In genomic region chr11:49187701-49188100, GRCm38 (mm10) we compare ENCODE assay signal across 40 mouse cellular contexts. TPM values are rescaled to one million over a fixed set of nuclear protein-coding genes. Genes with fewer than 3 reads are reported as not detected.
DNase-seq lines count a peak whose midpoint lies in the region; ATAC-seq and TF ChIP-seq lines count a peak whose summit lies in the region.
"Had no signal": no experiment of that assay in that cellular context is flagged by ENCODE, and none has a peak within 500 bp of the region (broad histone marks: within the 10 kb centered on the region; RNA-seq: fewer than 3 reads in every experiment).

No protein-coding gene starts in this region.

- WGBS in heart, embryonic 13.5 days: 62% methylated on average over 10 of the region's 10 CpGs
- WGBS in kidney, adult 2 months: 78% methylated on average over 10 of the region's 10 CpGs
- WGBS in liver, postnatal 0 days (ENCODE audit: insufficient replicate concordance): 75% methylated on average over 10 of the region's 10 CpGs
- WGBS in liver, embryonic 11.5 days: 69% methylated on average over 10 of the region's 10 CpGs

- no peaks in the 10 kb centered on the region for H3K4me1 ChIP-seq in heart, embryonic 13.5 days
- H3K4me1 ChIP-seq in kidney, adult 2 months (ENCODE audit: control insufficient read depth, insufficient read depth, low read length): no peaks in the 10 kb centered on the region
- no peaks in the 10 kb centered on the region for H3K4me1 ChIP-seq in liver, postnatal 0 days (ENCODE audit: insufficient read depth)
- no peaks in the 10 kb centered on the region for H3K4me1 ChIP-seq in liver, embryonic 11.5 days (replicated peaks; ENCODE audit: control insufficient read depth, insufficient read depth, low read length)
- H3K4me1 ChIP-seq: forebrain, embryonic 13.5 days; hindbrain, embryonic 13.5 days; midbrain, embryonic 12.5 days; neural tube, embryonic 12.5 days had no signal

- no peak overlapping the region for H3K4me2 ChIP-seq in heart, embryonic 13.5 days
- no peak overlapping the region for H3K4me2 ChIP-seq in liver, postnatal 0 days (ENCODE audit: low read depth, low read length)
- no peak overlapping the region for H3K4me2 ChIP-seq in liver, embryonic 11.5 days
- H3K4me2 ChIP-seq: forebrain, embryonic 13.5 days; hindbrain, embryonic 13.5 days; midbrain, embryonic 12.5 days; neural tube, embryonic 12.5 days had no signal

- H3K9me3 ChIP-seq in heart, embryonic 13.5 days: no peaks in the 10 kb centered on the region
- H3K9me3 ChIP-seq in liver, postnatal 0 days (ENCODE audit: low read length): no peaks in the 10 kb centered on the region
- H3K9me3 ChIP-seq in liver, embryonic 11.5 days (ENCODE audit: control insufficient read depth, low read length): no peaks in the 10 kb centered on the region
- H3K9me3 ChIP-seq: forebrain, embryonic 13.5 days; hindbrain, embryonic 13.5 days; megakaryocyte, embryonic 14.5 days; midbrain, embryonic 12.5 days; neural tube, embryonic 12.5 days had no signal

- no peak overlapping the region for H3K4me3 ChIP-seq in heart, embryonic 13.5 days
- H3K4me3 ChIP-seq in kidney, adult 2 months (ENCODE audit: insufficient read depth, low read depth, low read length): no peak overlapping the region
- H3K4me3 ChIP-seq in liver, postnatal 0 days (ENCODE audit: low read depth, low read length): no peak overlapping the region
- H3K4me3 ChIP-seq in liver, embryonic 11.5 days (ENCODE audit: low read depth, low read length): no peak overlapping the region
- H3K4me3 ChIP-seq: forebrain, embryonic 13.5 days; hindbrain, embryonic 13.5 days; megakaryocyte, embryonic 14.5 days; midbrain, embryonic 12.5 days; myocyte; neural tube, embryonic 12.5 days had no signal

- H3K27me3 ChIP-seq in heart, embryonic 13.5 days (replicated peaks): 0 out of 2 replicates have a peak, but pooled peaks cover 9% of the 10 kb centered on the region
- H3K27me3 ChIP-seq in kidney, adult 2 months (replicated peaks; ENCODE audit: control insufficient read depth, insufficient read depth, low read length): no peaks in the 10 kb centered on the region
- H3K27me3 ChIP-seq in liver, postnatal 0 days (ENCODE audit: insufficient read depth, low read length): no peaks in the 10 kb centered on the region
- H3K27me3 ChIP-seq in liver, embryonic 11.5 days (replicated peaks; ENCODE audit: control insufficient read depth, insufficient read depth, low read length): no peaks in the 10 kb centered on the region
- H3K27me3 ChIP-seq: forebrain, embryonic 13.5 days; hindbrain, embryonic 13.5 days; megakaryocyte, embryonic 14.5 days; midbrain, embryonic 12.5 days; neural tube, embryonic 12.5 days had no signal

- ATAC-seq in heart, embryonic 13.5 days (ENCODE audit: extremely low read depth, insufficient number of reproducible peaks, low FRiP score, low TSS enrichment): no peak
- ATAC-seq in liver, postnatal 0 days: no peak
- ATAC-seq in liver, embryonic 11.5 days (replicated peaks; ENCODE audit: low FRiP score): no peak
- ATAC-seq in erythroblast, adult 5-6 weeks (replicated peaks; ENCODE audit: low FRiP score, poor library complexity, severe bottlenecking): no peak
- ATAC-seq: CD4-positive, CD25-positive, alpha-beta regulatory T cell, adult 4 months; forebrain, embryonic 13.5 days; intestine, embryonic 16.5 days; lung, postnatal 0 days had no signal

- H3K36me3 ChIP-seq in heart, embryonic 13.5 days: no peaks in the 10 kb centered on the region
- no peaks in the 10 kb centered on the region for H3K36me3 ChIP-seq in kidney, adult 2 months (ENCODE audit: control insufficient read depth, insufficient read depth, low read length)
- no peaks in the 10 kb centered on the region for H3K36me3 ChIP-seq in liver, postnatal 0 days (replicated peaks; ENCODE audit: insufficient read depth, low read length)
- H3K36me3 ChIP-seq in liver, embryonic 11.5 days (ENCODE audit: control insufficient read depth, insufficient read depth, low read length): no peaks in the 10 kb centered on the region
- H3K36me3 ChIP-seq: hindbrain, embryonic 13.5 days; midbrain, embryonic 12.5 days; neural tube, embryonic 12.5 days had no signal

- H3K27ac ChIP-seq in heart, embryonic 13.5 days (replicated peaks): 0 out of 2 replicates have a peak overlapping the region, but pooled peaks have one; percentile 32
- H3K27ac ChIP-seq in kidney, adult 2 months (ENCODE audit: insufficient read depth, low read depth, low read length): peak overlapping the region; percentile 30
- H3K27ac ChIP-seq in liver, postnatal 0 days (ENCODE audit: low read depth): 0 out of 2 replicates have a peak overlapping the region, but pooled peaks have one; percentile 34
- no peak overlapping the region for H3K27ac ChIP-seq in liver, embryonic 11.5 days (ENCODE audit: low read depth, low read length)
- H3K27ac ChIP-seq: forebrain, embryonic 13.5 days; hindbrain, embryonic 13.5 days; midbrain, embryonic 12.5 days; neural tube, embryonic 12.5 days had no signal

- no peak overlapping the region for H3K9ac ChIP-seq in heart, embryonic 13.5 days
- no peak overlapping the region for H3K9ac ChIP-seq in liver, postnatal 0 days (replicated peaks)
- no peak overlapping the region for H3K9ac ChIP-seq in liver, embryonic 11.5 days (ENCODE audit: low read depth, low read length)
- H3K9ac ChIP-seq: forebrain, embryonic 13.5 days; hindbrain, embryonic 13.5 days; midbrain, embryonic 12.5 days; neural tube, embryonic 12.5 days had no signal

- no peak for TF ChIP-seq POLR2A in kidney, adult 2 months (IDR thresholded peaks at IDR 0.05; ENCODE audit: low read depth, low read length)

- TF ChIP-seq CTCF in kidney, adult 2 months (conservative IDR thresholded peaks at IDR 0.05; ENCODE audit: insufficient read depth, insufficient read length, low read depth, low read length): no peak
- TF ChIP-seq CTCF in liver, postnatal 0 days (IDR thresholded peaks at IDR 0.05; ENCODE audit: low read depth): no peak

- TF ChIP-seq EP300 in liver, postnatal 0 days (IDR thresholded peaks at IDR 0.05; ENCODE audit: low read depth): no peak

- DNase-seq in heart, adult 11 months: no peak
- no peak for DNase-seq in kidney, adult 2 months
- DNase-seq in kidney, adult 18-20 months: no peak
- no peak for DNase-seq in liver, postnatal 0 days
- no peak for DNase-seq in liver, embryonic 11.5 days (ENCODE audit: low spot score)
- peak; percentile 57 for DNase-seq in ZHBTc4 (ENCODE audit: low read depth, low spot score)
- DNase-seq: adrenal gland, postnatal 10 days; cerebellum, adult 11 months; cerebellum, adult 9-10 months; embryo, embryonic 11 days; gastrocnemius, postnatal 25 days; heart, postnatal 4 days; liver; lung, adult 18-20 months; lung, postnatal 4 days; right cerebral cortex, adult 18-20 months; spleen, adult 18-20 months; thymus, adult 2 months; thymus, postnatal 36 days had no signal

RNA-seq across cellular contexts. Expression of gene Btnl9, which starts 0.7 kb away (rescaled TPM):
- 2.8 and 3.0 TPM in 2 replicates for polyA plus RNA-seq in heart, embryonic 13.5 days (2015; fragmentation: Nextera tagmentation; extraction: Ambion mirVana)
- 6.4 and 7.5 TPM in 2 replicates for polyA plus RNA-seq in kidney, adult 2 months (2012; rRNA removed)
- polyA plus RNA-seq in liver, postnatal 0 days (2015; fragmentation: Nextera tagmentation; extraction: Ambion mirVana): 1.6 and 1.9 TPM in 2 replicates
- polyA plus RNA-seq in liver, embryonic 11.5 days (2014; fragmentation: Nextera tagmentation; extraction: Ambion mirVana): 2.0 and 2.2 TPM in 2 replicates
- 0.84 and 2.3 TPM in 2 replicates for total RNA-seq in erythroblast, adult 5-6 weeks (2015; ENCODE audit: low replicate concordance)
- 3.1 and 5.7 TPM in 2 replicates for total RNA-seq in erythroblast, adult 5-6 weeks (2017; ENCODE audit: low replicate concordance)
- total RNA-seq: layer of hippocampus, adult 18-20 months; left cerebral cortex, adult 18-20 months; midbrain, postnatal 0 days had no signal
- polyA plus RNA-seq: midbrain, embryonic 12.5 days; myocyte had no signal

RNA-seq across cellular contexts. Expression of gene Zfp62, which starts 15.4 kb away (rescaled TPM):
- polyA plus RNA-seq in heart, embryonic 13.5 days (2015; fragmentation: Nextera tagmentation; extraction: Ambion mirVana): 24.9 and 26.3 TPM in 2 replicates
- 2.0 and 2.6 TPM in 2 replicates for polyA plus RNA-seq in kidney, adult 2 months (2012; rRNA removed)
- 8.6 and 8.8 TPM in 2 replicates for polyA plus RNA-seq in liver, postnatal 0 days (2015; fragmentation: Nextera tagmentation; extraction: Ambion mirVana)
- 30.9 and 32.2 TPM in 2 replicates for polyA plus RNA-seq in liver, embryonic 11.5 days (2014; fragmentation: Nextera tagmentation; extraction: Ambion mirVana)
- total RNA-seq in erythroblast, adult 5-6 weeks (2015; ENCODE audit: low replicate concordance): 18.6 and 25.4 TPM in 2 replicates
- 14.8 and 28.9 TPM in 2 replicates for total RNA-seq in erythroblast, adult 5-6 weeks (2017; ENCODE audit: low replicate concordance)

RNA-seq across cellular contexts. Expression of gene Olfr1394, which starts 33.5 kb away (rescaled TPM):
- not detected in 2 replicates for polyA plus RNA-seq in heart, embryonic 13.5 days (2015; fragmentation: Nextera tagmentation; extraction: Ambion mirVana)
- polyA plus RNA-seq in kidney, adult 2 months (2012; rRNA removed): 0.02 TPM in 1 of 2 replicates, not detected in the other
- not detected in 2 replicates for polyA plus RNA-seq in liver, postnatal 0 days (2015; fragmentation: Nextera tagmentation; extraction: Ambion mirVana)
- not detected in 2 replicates for polyA plus RNA-seq in liver, embryonic 11.5 days (2014; fragmentation: Nextera tagmentation; extraction: Ambion mirVana)
- total RNA-seq in erythroblast, adult 5-6 weeks (2015; ENCODE audit: low replicate concordance): not detected in 2 replicates
- not detected in 2 replicates for total RNA-seq in erythroblast, adult 5-6 weeks (2017; ENCODE audit: low replicate concordance)
- total RNA-seq: adrenal gland, postnatal 10 days; ES-E14; gastrocnemius, postnatal 25 days; heart, adult 18-20 months; heart, postnatal 4 days; layer of hippocampus, adult 18-20 months; layer of hippocampus, postnatal 10 days; left cerebral cortex, adult 18-20 months; left cerebral cortex, postnatal 14 days; midbrain, postnatal 0 days had no signal
- polyA plus RNA-seq: CD4-positive, CD25-positive, alpha-beta regulatory T cell, adult 4 months; embryonic facial prominence, embryonic 14.5 days; forebrain, embryonic 13.5 days; hindbrain, embryonic 13.5 days; intestine, embryonic 16.5 days; limb, embryonic 11.5 days; lung, postnatal 0 days; midbrain, embryonic 12.5 days; midbrain, postnatal 0 days; myocyte; neural tube, embryonic 12.5 days; stomach, embryonic 16.5 days; thymus, adult 2 months had no signal

RNA-seq across cellular contexts. Expression of gene Olfr1395, which starts 45.6 kb away (rescaled TPM):
- polyA plus RNA-seq in heart, embryonic 13.5 days (2015; fragmentation: Nextera tagmentation; extraction: Ambion mirVana): not detected in 2 replicates
- polyA plus RNA-seq in kidney, adult 2 months (2012; rRNA removed): not detected in 2 replicates
- not detected in 2 replicates for polyA plus RNA-seq in liver, postnatal 0 days (2015; fragmentation: Nextera tagmentation; extraction: Ambion mirVana)
- polyA plus RNA-seq in liver, embryonic 11.5 days (2014; fragmentation: Nextera tagmentation; extraction: Ambion mirVana): not detected in 2 replicates
- total RNA-seq in erythroblast, adult 5-6 weeks (2015; ENCODE audit: low replicate concordance): not detected in 2 replicates
- not detected in 2 replicates for total RNA-seq in erythroblast, adult 5-6 weeks (2017; ENCODE audit: low replicate concordance)
- total RNA-seq: adrenal gland, postnatal 10 days; ES-E14; gastrocnemius, postnatal 25 days; heart, adult 18-20 months; heart, postnatal 4 days; layer of hippocampus, adult 18-20 months; layer of hippocampus, postnatal 10 days; left cerebral cortex, adult 18-20 months; left cerebral cortex, postnatal 14 days; midbrain, postnatal 0 days had no signal
- polyA plus RNA-seq: CD4-positive, CD25-positive, alpha-beta regulatory T cell, adult 4 months; forebrain, embryonic 13.5 days; hindbrain, embryonic 13.5 days; intestine, embryonic 16.5 days; limb, embryonic 11.5 days; lung, postnatal 0 days; midbrain, embryonic 12.5 days; midbrain, postnatal 0 days; myocyte; neural tube, embryonic 12.5 days; stomach, embryonic 16.5 days; thymus, adult 2 months had no signal

RNA-seq across cellular contexts. Expression of gene Mgat1, which starts 56.3 kb away (rescaled TPM):
- 44.2 and 44.9 TPM in 2 replicates for polyA plus RNA-seq in heart, embryonic 13.5 days (2015; fragmentation: Nextera tagmentation; extraction: Ambion mirVana)
- 157 and 198 TPM in 2 replicates for polyA plus RNA-seq in kidney, adult 2 months (2012; rRNA removed)
- polyA plus RNA-seq in liver, postnatal 0 days (2015; fragmentation: Nextera tagmentation; extraction: Ambion mirVana): 56.3 and 58.2 TPM in 2 replicates
- polyA plus RNA-seq in liver, embryonic 11.5 days (2014; fragmentation: Nextera tagmentation; extraction: Ambion mirVana): 41.7 and 43.3 TPM in 2 replicates
- total RNA-seq in erythroblast, adult 5-6 weeks (2015; ENCODE audit: low replicate concordance): 9.0 and 10.2 TPM in 2 replicates
- total RNA-seq in erythroblast, adult 5-6 weeks (2017; ENCODE audit: low replicate concordance): 11.4 and 17.0 TPM in 2 replicates
